Mouse (Mus musculus) embryo, embryonic 9.5 days (tissue): ENCODE data around the gene Ptpn7.

ENCODE experiments used
- DNase-seq: peaks from one replicate; pipeline ENCODE4 v3.0.0-alpha.2; 2017; ENCODE audit errors: extremely low spot score

Gene Ptpn7

DNA sequence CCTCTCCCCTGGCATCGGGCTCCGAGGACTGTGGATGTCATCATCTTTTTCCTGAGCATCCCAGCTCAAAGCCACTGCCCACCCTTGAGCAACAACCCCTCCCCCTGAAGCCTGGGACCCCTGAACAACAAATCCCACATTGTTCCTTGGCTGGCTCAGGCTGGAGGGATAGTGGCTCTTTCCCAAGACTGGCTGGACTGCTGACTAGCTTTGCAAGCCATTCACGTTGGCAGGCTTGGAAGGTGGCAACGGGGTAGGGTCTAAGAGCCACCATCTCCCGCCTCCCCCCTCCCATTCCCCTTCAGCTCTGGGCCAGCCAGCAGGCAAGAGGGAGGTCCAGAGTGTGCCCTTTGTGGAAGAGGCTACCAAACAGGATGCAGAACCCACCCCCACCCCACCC lies 26.1 kb downstream of the Ptpn7 start:
- no peak for DNase-seq

DNA sequence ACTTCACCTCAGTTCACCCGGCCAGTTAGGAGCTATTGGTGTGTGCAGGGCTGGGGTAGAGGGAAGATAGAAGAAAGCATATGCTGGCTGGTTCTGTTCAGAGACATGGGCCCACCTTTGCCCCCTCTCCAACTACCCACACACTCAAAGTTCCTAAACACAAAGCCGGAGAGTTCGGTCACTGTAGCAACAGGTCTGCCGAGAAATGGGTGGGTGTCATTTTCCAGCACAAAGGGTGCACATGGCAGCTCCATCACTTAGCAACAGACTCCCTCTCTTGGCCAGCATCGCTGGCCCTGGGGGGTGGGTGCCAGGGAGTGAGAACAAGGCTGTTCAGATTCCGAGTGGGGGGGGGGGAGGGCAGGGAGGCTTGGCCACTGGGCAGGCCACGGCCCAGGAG lies 26.6 kb downstream of the Ptpn7 start:
- no peak for DNase-seq

DNA sequence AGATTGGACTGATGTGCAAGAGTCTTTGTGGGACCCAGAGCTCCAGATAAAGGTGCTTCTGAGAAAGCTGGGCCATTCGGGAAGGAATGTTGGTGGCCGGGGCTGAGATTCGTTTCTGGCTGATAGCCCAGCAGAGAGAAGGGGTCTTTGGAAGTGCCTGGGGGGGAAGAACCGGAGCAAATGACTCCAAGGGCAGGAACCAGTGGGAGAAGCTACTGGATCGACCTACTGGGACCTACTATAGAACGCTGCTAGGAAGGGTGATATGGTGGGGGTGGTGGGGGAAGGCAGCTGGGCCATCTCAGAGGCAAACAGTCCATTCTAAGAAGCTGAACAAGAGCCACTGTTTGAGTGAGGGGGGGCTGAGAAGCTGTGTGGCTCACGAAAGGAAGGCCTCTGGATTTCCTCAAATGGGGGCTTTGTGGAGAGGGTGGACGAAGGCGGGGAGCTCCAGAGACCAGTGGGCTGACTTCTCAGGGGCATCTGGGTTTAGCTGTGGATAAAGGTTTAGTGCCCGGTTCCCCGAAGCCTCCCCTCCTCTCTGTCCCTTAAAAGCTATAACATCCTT lies 27.1 kb downstream of the Ptpn7 start:
- DNase-seq: no peak

DNA sequence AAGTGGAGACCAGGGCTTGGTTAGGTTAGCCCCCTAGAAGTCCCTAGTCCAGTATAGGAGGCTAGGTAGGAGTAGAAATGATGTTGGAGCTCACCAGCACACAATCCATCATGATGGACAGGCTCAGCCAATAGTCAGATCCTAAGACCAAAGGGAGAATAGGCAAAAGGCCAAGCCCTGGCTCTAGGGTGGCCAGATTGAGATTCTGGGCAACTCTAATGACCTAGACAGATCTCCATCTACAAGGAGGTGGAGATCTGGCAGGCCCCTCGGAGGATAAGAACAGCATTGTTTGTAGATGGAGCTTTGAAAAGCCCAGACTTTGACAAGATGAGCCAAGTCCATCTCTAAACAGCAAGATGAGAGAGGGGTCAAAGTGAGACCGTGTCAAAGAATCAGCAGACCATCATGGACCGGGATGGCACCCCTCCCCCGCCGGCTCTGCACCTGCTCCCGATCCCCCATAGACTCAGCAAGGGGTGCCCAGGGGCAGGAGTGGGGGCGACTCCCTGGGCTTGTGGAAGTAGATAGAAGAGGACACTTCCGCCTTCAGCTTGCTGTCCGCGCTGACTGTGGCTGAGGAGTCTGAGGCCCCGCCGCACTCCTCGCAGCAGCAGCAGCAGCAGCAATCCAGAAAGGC lies 28.0 kb downstream of the Ptpn7 start:
- no peak for DNase-seq

DNA sequence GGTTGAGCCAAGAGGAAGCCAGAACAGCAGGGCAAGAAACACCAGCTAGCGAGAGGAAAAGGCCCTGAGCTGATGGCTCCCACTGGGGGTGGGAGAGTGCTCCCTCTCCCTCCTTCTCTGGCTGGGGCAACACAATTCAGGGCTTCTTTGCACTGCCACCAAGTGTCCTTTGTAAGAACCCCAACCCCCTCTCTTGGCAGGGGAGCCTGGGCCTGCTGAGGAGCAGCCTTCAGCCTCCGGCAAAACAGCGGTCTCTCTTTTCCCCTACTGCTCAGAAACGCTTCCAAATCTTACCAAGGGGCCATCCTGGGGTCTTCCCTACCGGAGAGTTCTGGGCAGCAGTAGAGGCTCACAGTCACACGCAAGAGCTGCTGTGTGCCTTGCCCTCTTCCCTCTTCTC lies 30.2 kb downstream of the Ptpn7 start:
- no peak for DNase-seq

DNA sequence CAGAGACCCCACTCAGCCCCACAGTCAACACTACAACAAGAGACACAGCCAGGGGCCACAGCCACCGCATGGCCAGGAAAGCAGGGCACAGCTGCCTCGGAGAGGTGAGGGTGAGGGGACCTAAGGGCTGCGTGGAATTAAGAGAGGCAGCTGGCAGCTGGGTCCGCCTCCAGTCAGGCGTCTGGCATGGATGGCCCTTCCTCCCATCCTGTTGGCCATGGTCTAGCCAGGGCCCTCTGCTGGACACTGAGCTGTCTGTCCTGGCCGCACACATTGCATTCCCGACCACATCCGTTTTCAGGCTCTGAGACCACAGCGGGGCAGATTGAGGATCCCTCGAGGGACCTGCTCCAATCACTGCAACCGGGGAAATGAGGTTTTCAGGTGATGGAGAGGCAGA lies 34.9 kb downstream of the Ptpn7 start, which contains the start of gene Gpr37l1:
TSS of gene Gpr37l1 (minus strand) at position 247 of the 400 bp plus-strand sequence.
- DNase-seq: no peak

DNA sequence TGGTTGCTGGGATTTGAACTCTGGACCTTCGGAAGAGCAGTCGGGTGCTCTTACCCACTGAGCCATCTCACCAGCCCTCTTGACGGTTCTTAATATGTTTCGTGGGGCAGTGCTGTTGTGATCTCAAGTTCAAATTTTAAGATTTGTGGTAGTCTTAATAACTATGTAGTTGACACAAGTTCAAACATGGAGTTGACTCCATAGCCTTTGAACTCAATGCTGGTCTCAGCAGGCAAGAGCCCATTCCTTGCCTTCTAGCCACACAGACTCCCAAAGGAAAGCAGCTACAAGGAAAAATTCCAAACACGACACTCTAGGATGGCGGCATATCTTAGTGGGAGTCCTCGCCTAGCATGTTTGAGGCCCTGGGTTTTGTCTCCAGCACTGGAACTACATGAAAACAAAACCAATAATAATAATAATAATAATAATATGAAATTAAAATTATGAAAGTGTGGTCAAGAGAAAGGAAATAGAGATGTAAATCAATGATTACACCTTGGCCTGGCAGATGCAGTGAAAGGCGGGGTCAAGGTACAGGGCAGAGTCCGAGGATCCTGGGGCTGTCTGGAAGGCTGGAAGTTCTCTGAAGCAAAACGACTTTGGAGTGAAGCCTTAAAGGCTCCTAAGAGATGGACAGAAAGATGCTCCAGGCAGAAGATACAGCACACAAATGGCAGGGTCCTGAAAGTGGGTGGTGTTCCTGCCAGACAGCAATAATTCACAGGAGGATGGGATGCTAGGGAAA lies 36.1 kb downstream of the Ptpn7 start:
- DNase-seq: no peak

DNA sequence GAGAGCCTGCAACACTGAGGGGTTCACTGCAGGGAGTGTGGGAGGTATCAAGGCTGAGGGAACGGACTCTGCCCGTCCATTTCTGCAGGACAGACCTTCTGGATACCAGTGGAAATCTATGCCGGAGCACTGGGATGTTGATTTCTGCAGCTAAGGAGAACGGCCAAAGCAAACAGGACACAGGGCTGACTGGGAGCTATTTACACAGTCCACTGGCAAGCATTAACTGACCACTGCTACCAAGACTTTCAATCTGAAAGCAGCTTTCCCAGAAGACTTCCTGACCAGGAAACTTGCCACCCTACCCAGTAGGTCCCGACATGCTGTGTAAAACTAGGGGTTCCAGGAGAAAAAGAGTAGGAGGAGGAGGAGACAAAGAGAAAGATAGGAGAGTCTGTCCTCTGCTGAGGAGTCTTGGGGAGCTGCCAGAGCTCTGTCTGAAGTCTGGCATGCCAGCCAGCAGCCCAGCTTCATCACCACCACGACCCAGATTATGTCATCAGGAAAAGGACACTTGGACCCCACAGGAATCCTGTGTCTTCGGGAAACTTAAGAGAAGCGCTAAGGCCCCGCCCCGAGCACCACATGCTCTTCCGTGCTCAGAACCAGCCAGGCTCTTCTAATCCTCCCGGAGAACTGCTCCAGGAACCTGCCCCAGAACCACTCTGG lies 37.2 kb downstream of the Ptpn7 start:
- no peak for DNase-seq

DNA sequence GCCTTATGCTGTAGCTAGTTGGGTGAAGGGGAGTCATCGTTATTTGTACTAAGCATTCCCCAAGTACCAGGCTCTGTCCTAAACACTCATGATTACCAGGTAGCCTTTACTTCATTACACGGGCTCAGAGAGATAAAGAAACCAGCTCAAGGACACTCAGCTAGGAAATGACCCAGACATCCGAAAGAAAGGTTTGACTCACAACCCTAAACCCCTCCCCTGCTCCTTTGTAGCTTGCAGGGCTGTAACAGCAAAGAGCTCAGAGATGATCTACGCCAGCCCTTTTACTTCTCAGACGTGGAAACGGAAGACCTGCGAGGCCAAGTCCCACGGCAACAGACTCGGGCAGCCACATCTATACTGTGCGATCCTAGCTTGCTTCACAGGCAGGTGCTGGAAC lies 37.8 kb downstream of the Ptpn7 start:
- no peak for DNase-seq

DNA sequence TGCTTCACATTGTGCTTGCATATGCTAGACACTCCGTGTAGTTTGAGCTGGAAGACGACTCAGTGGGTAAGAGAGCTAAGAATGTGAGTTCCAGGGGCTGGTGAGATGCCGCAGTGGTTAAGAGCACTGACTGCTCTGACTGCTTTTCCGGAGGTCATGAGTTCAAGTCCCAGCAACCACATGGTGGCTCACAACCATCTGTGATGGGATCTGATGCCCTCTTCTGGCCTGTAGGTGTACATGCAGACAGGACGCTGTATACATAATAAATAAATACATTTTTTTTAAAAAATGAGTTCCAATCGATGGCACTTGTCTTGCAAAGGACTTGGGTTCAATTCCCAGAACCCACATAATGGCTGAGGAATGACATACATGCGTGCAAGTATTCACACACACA lies 38.7 kb downstream of the Ptpn7 start:
- DNase-seq: no peak

DNA sequence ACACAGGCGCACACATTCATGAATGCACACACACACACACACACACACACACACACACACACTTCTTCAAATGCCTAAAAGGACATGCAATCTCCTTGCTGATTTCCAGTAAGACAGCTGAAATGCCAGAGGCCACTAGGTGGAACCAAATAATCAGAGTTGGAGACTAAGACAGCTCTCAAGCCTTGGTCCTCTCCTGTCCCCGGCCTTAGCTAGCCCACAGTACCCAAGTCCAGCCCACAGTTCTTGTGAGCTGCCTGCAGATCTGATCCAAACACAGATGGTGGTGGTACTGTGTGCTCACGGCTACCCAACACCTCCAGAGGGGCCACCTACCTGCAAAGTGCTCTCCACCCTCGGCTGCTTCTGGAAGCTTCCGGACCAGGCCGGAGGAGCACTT lies 39.5 kb downstream of the Ptpn7 start:
- peak; percentile 72 for DNase-seq

DNA sequence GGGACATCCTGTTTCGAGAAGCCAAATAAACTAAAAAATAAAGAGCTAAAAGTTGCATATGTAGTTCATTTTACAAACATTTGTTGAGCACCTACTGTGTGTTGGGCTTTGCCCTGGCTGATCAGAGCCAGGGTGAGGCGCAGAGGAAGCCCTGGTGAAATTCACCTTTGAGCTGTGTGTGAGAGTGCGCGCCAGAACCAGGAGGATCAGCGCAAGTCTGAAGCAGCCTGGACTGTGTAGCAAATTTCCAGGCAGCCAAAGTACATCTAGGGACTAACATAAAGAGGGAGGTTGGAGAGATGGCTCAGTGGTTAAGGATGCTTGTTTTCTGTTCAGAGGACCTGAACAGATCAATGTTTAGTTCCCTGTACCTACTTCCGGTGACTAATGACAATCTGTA lies 40.8 kb downstream of the Ptpn7 start:
- DNase-seq: no peak

DNA sequence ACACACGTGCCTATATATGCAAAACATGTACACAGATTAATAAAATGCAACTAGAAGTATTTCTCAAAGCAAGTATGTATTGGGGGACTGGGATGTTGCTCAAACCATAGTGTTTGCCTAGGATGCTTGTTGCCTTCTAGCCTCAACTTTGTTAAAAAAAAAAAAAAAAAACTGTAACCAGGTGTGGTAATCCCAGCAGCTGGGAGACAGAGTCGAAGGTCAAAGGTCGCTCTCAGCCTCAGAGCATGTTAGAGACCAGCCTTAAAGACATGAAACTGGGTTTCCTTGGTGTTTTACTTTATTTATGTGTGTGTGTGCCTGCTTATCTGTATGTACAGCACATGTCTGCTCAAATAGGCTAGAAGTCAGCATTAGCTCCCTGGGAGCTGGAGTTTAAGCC lies 42.7 kb downstream of the Ptpn7 start:
- DNase-seq: no peak

DNA sequence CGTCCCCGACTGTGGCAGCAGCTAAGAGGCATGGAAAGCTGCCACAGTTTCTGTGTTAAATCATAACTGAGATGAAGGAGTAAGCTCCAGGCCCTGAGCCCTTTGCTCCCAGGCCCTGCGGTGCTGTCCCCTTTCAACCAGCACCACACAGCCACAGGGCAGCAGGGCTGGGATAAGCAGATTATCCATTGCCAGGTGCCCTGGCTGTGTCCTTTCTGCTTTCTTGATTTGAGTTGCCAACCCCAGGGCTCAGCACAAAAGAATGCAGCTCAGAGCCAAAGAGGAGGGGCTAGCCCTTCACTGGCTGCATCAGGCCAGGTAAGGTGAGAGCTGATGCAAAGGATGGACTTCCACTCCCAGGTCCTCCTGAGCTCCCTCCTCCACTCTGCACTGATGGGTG lies 45.2 kb downstream of the Ptpn7 start:
- DNase-seq: no peak

DNA sequence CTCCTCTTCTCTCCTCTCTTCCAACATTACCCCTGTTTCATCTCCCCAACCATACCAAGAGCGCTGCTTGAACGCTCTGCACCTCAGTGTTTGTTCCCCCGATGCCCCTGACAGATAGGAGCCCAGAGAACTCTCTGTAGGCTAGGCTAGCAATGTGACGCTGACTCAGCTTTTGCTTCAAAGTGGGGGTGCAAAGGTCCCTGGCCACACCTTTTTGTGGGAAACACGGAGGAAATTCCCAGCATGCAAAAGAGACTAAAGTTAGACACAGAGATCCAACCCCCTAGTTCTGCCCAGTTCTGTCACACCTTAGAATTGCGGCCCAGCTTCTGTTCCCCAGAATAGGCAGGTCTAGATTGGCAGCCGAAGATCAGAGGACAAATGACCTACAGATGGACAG lies 46.4 kb downstream of the Ptpn7 start:
- no peak for DNase-seq

DNA sequence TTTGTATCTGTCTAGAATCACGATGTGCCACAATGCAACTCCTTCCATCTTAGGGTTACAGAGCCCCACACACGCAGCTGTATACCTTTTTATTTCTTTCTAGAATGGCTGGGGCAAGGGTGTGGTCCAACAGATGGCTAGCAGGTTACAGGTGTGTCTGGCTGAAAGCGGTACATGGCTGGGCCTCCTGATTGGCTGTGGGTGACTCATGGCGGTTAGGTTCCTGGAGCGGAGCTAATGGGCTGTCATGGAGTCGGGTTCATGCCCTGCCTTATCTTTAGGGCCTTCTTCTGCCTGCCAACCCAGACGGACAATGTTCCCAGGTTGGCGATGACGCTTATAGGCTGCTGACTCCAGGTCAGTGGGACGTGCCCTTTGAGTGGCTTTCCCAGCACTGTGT lies 48.3 kb downstream of the Ptpn7 start:
- DNase-seq: no peak

DNA sequence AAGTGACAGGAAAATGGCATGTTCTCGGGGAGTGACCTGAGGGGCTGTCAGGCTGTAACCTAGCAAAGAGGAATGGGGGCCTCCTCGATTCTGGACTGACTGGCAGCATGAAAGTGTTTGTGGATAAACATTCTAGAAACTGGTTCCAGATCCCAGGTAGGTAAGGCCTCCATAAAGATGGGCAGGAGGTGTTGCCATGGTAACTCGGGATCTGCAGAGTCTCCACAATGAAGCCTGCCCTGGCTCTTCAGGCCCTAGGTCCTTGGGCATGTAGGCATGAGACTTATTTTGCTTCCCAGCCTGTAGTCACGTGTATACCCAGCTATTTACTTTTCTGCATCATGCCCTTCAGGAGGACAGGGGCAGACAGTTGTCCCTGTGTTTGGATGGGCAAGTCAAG lies 48.8 kb downstream of the Ptpn7 start:
- DNase-seq: no peak

DNA sequence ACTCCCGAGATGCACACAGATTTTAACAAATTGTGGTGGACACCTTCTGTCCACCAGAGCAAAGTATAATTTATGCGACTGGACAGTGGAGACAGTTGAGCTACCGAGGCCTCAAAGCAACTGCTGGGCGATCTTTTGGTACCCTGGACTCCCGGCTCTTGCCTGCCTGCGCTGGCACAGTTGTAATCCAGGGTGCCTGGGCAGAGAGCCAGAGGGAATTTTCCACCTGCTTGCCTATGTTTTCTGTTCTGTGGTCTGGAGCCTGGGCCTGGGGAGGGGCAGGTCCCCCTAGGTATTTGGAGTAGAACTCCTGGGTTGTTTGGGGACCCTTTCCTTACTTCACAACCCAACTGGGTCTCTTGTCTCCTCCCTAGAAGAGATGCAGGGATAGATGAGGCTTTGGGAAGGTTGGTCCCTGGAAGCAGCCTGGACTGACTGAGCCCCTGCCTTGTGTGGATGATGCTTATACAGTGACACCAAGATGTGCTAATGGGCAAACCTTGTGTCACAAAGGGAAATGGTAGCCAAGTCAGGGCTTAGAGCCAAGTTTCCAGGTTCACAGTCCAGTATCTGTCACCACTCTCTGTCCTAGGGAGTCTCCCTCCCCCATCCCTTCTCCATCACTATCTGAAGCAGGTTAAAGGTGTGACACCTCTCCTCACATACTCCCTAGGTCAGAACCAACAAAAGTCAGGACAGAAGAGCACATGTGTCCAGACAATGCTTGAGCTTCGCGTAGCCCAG lies 49.6 kb downstream of the Ptpn7 start:
- no peak for DNase-seq

DNA sequence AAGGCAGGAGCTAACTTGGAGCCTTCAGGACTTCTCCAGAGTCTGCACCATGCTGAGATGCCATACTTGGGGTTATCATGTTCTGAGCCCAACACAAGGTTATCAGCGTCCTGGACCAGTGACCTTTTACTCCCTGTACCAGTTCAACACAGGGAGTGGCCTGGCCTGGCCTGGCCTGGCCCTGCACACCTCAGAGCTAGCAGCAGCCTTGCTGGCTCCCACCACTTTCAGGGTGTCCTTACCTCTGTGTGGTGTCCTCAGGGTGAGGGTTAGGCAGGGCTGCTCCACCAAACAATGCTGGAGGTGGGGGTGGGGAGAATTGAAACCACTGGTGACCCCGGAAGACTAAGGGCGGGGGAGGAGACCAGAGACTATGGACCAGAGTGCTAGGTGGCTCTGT lies 50.5 kb downstream of the Ptpn7 start:
- no peak for DNase-seq

DNA sequence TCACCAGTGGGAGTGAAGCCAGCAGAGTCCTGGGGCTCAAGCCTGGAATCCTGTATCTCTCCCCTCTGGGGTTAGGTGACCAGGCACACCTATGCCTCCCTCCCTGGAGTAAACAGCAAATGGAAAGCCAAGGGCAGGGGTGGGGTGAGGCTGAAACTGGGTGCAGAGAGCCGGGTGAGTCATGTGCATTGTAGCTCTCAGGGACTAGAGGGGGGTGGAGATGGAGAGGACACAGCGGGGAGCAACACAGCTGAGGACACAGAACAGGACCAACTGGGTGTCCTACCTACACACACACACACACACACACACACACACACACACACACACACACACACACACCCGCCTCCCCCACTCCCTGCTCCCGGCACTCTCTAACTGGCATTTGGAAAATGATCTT lies 50.9 kb downstream of the Ptpn7 start:
- DNase-seq: no peak

DNA sequence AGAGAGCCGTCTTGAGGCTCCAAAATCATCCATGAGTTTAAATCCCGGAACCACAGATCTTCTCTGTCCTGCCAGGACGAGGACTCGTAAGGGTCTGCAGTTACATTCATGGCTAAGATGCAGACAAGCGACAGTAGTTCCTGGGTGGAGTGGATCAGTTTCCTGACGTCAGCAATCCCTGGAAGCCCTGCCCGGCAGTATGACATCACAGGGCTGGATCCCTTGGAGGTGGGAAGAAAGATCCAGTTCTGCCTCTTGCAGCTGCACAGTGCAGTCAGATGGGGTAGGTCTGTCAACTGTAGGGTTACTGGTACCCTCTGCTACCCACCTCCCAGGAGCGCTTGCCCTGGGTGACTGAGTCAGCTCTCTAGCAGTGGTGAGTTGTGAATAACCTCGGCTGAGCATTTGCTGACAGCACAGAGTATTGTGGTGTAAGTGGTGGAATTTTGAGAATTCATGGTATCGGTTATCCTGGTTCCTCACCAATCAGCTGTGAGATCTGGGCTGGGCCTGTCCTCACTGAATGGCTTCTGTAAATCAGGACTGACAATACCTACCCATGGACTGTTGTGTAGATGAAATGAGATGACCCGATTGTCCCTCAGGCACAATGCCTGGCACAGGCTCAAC lies 51.6 kb downstream of the Ptpn7 start:
- no peak for DNase-seq

DNA sequence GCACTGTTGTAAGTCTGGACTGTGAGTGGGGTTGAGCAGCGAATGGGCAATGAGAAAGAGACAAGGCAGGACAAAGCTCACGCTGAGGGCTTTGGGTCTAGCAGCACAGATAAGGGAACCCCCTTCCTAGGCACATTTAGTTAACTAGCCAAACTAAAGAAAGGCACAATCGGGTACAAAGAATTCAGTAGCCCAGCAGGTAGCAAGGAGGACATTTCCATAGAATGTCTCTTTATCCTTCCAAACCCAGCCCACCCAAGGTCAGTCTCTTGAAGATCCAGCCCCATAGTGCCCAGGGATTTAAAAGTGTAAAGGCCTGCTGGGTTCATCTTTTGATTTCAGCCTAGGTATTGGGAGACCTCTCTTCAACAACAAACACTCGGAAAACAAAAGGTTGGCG lies 53.4 kb downstream of the Ptpn7 start:
- no peak for DNase-seq
